In the genomic region with DNA sequence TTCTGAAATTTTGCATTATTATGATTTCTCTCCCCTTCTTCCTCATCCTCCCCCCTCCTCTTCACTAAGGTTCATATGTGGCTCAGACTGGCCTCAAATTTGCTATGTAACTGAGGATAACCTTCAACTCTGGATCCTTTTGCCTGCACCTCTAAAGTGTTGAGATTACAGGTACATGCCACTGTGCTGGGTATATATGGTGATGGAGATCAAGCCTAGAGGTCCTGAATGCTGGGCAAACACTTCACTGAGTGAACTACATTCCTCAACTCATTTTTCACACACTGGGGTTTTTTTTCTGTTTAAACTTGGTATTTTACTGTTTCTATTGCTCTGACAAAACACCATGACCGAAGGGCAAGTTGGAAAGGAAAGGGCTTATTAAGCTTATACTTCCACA, we compare ENCODE assay signal across 21 mouse cellular contexts. TPM values are rescaled to one million over a fixed set of nuclear protein-coding genes. Genes with fewer than 3 reads are reported as not detected.
A peak's percentile ranks its signal among the peaks of the same experiment; 100 is the strongest.
DNase-seq lines count a peak whose midpoint lies in the region; ATAC-seq and TF ChIP-seq lines count a peak whose summit lies in the region.
"Had no signal": no experiment of that assay in that cellular context is flagged by ENCODE, and none has a peak within 500 bp of the region (broad histone marks: within the 10 kb centered on the region; RNA-seq: fewer than 3 reads in every experiment).

No protein-coding gene starts in this region.

- no peaks in the 10 kb centered on the region for H3K27me3 ChIP-seq in heart, embryonic 15.5 days
- no peaks in the 10 kb centered on the region for H3K27me3 ChIP-seq in lung, embryonic 15.5 days
- no peaks in the 10 kb centered on the region for H3K27me3 ChIP-seq in small intestine, adult 2 months (ENCODE audit: control insufficient read depth, insufficient read depth, low read length)
- no peaks in the 10 kb centered on the region for H3K27me3 ChIP-seq in stomach, postnatal 0 days (ENCODE audit: control insufficient read depth, insufficient read depth, low read length)
- no peaks in the 10 kb centered on the region for H3K27me3 ChIP-seq in forebrain, embryonic 12.5 days
- H3K27me3 ChIP-seq: embryonic facial prominence, embryonic 15.5 days; hindbrain, embryonic 12.5 days had no signal

- TF ChIP-seq CTCF in small intestine, adult 2 months (IDR thresholded peaks at IDR 0.05; ENCODE audit: extremely low read depth, insufficient read length, insufficient replicate concordance, low read depth, low read length) = no peak
- TF ChIP-seq CTCF in stomach, postnatal 0 days (IDR thresholded peaks at IDR 0.05; ENCODE audit: low read depth) = no peak

- 77% methylated on average over 1 of the region's 1 CpGs for WGBS in heart, embryonic 15.5 days
- 34% methylated on average over 1 of the region's 1 CpGs for WGBS in lung, embryonic 15.5 days
- 87% methylated on average over 1 of the region's 1 CpGs for WGBS in small intestine, adult 2 months
- 53% methylated on average over 1 of the region's 1 CpGs for WGBS in stomach, postnatal 0 days
- WGBS in forebrain, embryonic 12.5 days = 85% methylated on average over 1 of the region's 1 CpGs

- no peak for TF ChIP-seq EP300 in stomach, postnatal 0 days (optimal IDR thresholded peaks at IDR 0.05)

- peaks cover 11% of the 10 kb centered on the region for H3K4me1 ChIP-seq in heart, embryonic 15.5 days (replicated peaks)
- H3K4me1 ChIP-seq in lung, embryonic 15.5 days = peaks cover 36% of the 10 kb centered on the region
- H3K4me1 ChIP-seq in small intestine, adult 2 months (ENCODE audit: control insufficient read depth, insufficient read depth, insufficient read length, low read length) = peaks cover 33% of the 10 kb centered on the region; the same call in 1 of the 2 replicates
- peaks cover 9% of the 10 kb centered on the region; the same call in 1 of the 2 replicates for H3K4me1 ChIP-seq in stomach, postnatal 0 days (replicated peaks; ENCODE audit: control insufficient read depth, insufficient read depth)
- peaks cover 7% of the 10 kb centered on the region; the same call in 1 of the 2 replicates for H3K4me1 ChIP-seq in forebrain, embryonic 12.5 days
- H3K4me1 ChIP-seq: hindbrain, embryonic 12.5 days had no signal

- 0 out of 2 replicates have a peak overlapping the region, but pooled peaks have one; percentile 13 for H3K27ac ChIP-seq in heart, embryonic 15.5 days
- H3K27ac ChIP-seq in lung, embryonic 15.5 days = peak overlapping the region; percentile 82
- peak overlapping the region; percentile 96; the same call in 1 of the 2 replicates for H3K27ac ChIP-seq in small intestine, adult 2 months (ENCODE audit: insufficient read depth, low read depth, low read length)
- H3K27ac ChIP-seq in stomach, postnatal 0 days (replicated peaks) = peak overlapping the region; percentile 25
- H3K27ac ChIP-seq in forebrain, embryonic 12.5 days = no peak overlapping the region
- H3K27ac ChIP-seq: embryonic facial prominence, embryonic 15.5 days; heart, embryonic 10.5 days; hindbrain, embryonic 12.5 days had no signal

- H3K4me3 ChIP-seq in heart, embryonic 15.5 days = no peak overlapping the region
- H3K4me3 ChIP-seq in lung, embryonic 15.5 days = no peak overlapping the region
- H3K4me3 ChIP-seq in small intestine, adult 2 months (ENCODE audit: low read depth, low read length) = no peak overlapping the region
- H3K4me3 ChIP-seq in stomach, postnatal 0 days (ENCODE audit: low read depth, low read length) = no peak overlapping the region
- no peak overlapping the region for H3K4me3 ChIP-seq in forebrain, embryonic 12.5 days (replicated peaks)
- H3K4me3 ChIP-seq: embryonic facial prominence, embryonic 15.5 days; heart, embryonic 10.5 days; hindbrain, embryonic 12.5 days had no signal

- DNase-seq in heart, adult 9 months (ENCODE audit: low spot score in 2 of 2) = no peak
- DNase-seq in lung, postnatal 4 days = no peak
- no peak for DNase-seq in stomach, postnatal 0 days (ENCODE audit: low spot score)
- DNase-seq: cerebellum, adult 11 months; cerebellum, adult 8-10 months; cerebellum, postnatal 14 days; embryo, embryonic 11 days had no signal

- no peaks in the 10 kb centered on the region for H3K36me3 ChIP-seq in heart, embryonic 15.5 days
- no peaks in the 10 kb centered on the region for H3K36me3 ChIP-seq in lung, embryonic 15.5 days
- H3K36me3 ChIP-seq in small intestine, adult 2 months (ENCODE audit: control insufficient read depth, insufficient read depth, low read length) = no peaks in the 10 kb centered on the region
- no peaks in the 10 kb centered on the region for H3K36me3 ChIP-seq in stomach, postnatal 0 days (ENCODE audit: control insufficient read depth, insufficient read depth, low read length)
- no peaks in the 10 kb centered on the region for H3K36me3 ChIP-seq in forebrain, embryonic 12.5 days (replicated peaks)
- H3K36me3 ChIP-seq: embryonic facial prominence, embryonic 15.5 days; heart, embryonic 10.5 days; hindbrain, embryonic 12.5 days had no signal

- H3K4me2 ChIP-seq in heart, embryonic 15.5 days = no peak overlapping the region
- no peak overlapping the region for H3K4me2 ChIP-seq in lung, embryonic 15.5 days
- no peak overlapping the region for H3K4me2 ChIP-seq in stomach, postnatal 0 days (replicated peaks; ENCODE audit: low read depth)
- no peak overlapping the region for H3K4me2 ChIP-seq in forebrain, embryonic 12.5 days
- H3K4me2 ChIP-seq: embryonic facial prominence, embryonic 15.5 days; hindbrain, embryonic 12.5 days had no signal

- H3K9ac ChIP-seq in heart, embryonic 15.5 days = no peak overlapping the region
- no peak overlapping the region for H3K9ac ChIP-seq in lung, embryonic 15.5 days
- no peak overlapping the region for H3K9ac ChIP-seq in stomach, postnatal 0 days (ENCODE audit: low read length)
- no peak overlapping the region for H3K9ac ChIP-seq in forebrain, embryonic 12.5 days
- H3K9ac ChIP-seq: embryonic facial prominence, embryonic 15.5 days; hindbrain, embryonic 12.5 days had no signal

- ATAC-seq in heart, embryonic 15.5 days (replicated peaks; ENCODE audit: insufficient number of reproducible peaks, insufficient read depth, low FRiP score, low read depth) = no peak
- ATAC-seq in lung, embryonic 15.5 days (ENCODE audit: borderline replicate concordance, extremely low read depth, low FRiP score, low TSS enrichment) = peak; percentile 64; the same call in 1 of the 2 replicates
- no peak for ATAC-seq in stomach, postnatal 0 days (ENCODE audit: low FRiP score, low TSS enrichment)
- ATAC-seq in forebrain, embryonic 12.5 days (ENCODE audit: low FRiP score) = no peak
- ATAC-seq: forebrain, embryonic 16.5 days; hindbrain, embryonic 16.5 days; inflammation-experienced regulatory T-cells, adult 6 months had no signal

- H3K9me3 ChIP-seq in heart, embryonic 15.5 days (replicated peaks) = no peaks in the 10 kb centered on the region
- H3K9me3 ChIP-seq in lung, embryonic 15.5 days = no peaks in the 10 kb centered on the region
- H3K9me3 ChIP-seq in stomach, postnatal 0 days (ENCODE audit: control insufficient read depth, low read length) = no peaks in the 10 kb centered on the region
- no peaks in the 10 kb centered on the region for H3K9me3 ChIP-seq in forebrain, embryonic 12.5 days
- H3K9me3 ChIP-seq: embryonic facial prominence, embryonic 15.5 days; heart, embryonic 10.5 days; hindbrain, embryonic 12.5 days had no signal

- no peak for TF ChIP-seq POLR2A in small intestine, adult 2 months (IDR thresholded peaks at IDR 0.05; ENCODE audit: low read depth, low read length)

RNA-seq across cellular contexts. Expression of a gene that starts 52.9 kb away (rescaled TPM):
- 0.37 TPM in 1 of 2 replicates, not detected in the other for polyA plus RNA-seq in heart, embryonic 15.5 days (2015; fragmentation: Nextera tagmentation; extraction: Ambion mirVana)
- polyA plus RNA-seq in lung, embryonic 15.5 days (2015; fragmentation: Nextera tagmentation; extraction: Ambion mirVana) = 0.10 TPM in 1 of 2 replicates, not detected in the other
- not detected in 2 replicates for polyA plus RNA-seq in small intestine, adult 2 months (2012; rRNA removed)
- polyA plus RNA-seq in stomach, postnatal 0 days (2015; fragmentation: Nextera tagmentation; extraction: Ambion mirVana) = 40.0 and 44.6 TPM in 2 replicates
- polyA plus RNA-seq in forebrain, embryonic 12.5 days (2016; fragmentation: Nextera tagmentation; extraction: Ambion mirVana) = not detected in 2 replicates
- polyA plus RNA-seq: adrenal gland, adult 2 months; forebrain, embryonic 11.5 days; forebrain, embryonic 16.5 days; frontal cortex, adult 2 months; heart, embryonic 10.5 days; heart, postnatal 0 days; hindbrain, embryonic 12.5 days; hindbrain, embryonic 16.5 days; inflammation-experienced regulatory T-cells, adult 6 months had no signal

Comparison
In these comparisons a context has a peak if more than half of its experiments do, and no peak if none do; other contexts are left out.
1. RNA of a gene that starts 52.9 kb away (polyA plus RNA-seq): 40.0 to 44.6 TPM in stomach, postnatal 0 days; 0.10 TPM in lung, embryonic 15.5 days, not detected in forebrain, embryonic 12.5 days, 0.37 TPM in heart, embryonic 15.5 days and not detected in small intestine, adult 2 months; every median in the first group is over 10 times any median in the second.